Mouse (Mus musculus): ENCODE measurements at regions not wholly inside any gene's neighbourhood (a gene's known extent, or its start where the extent isn't known, plus 50 kb on each side); places are given as distances from the start of the nearest gene placed in this dataset.
A peak's percentile ranks its signal among the peaks of the same experiment; 100 is the strongest.
"Not testable (repeated sequence)": the region's sequence is repeated elsewhere in the genome, so short reads cannot be mapped to it uniquely, and the experiment has no call there.

GRCm38 (mm10) chr2:78059801-78060416 is 113.7 kb upstream of the Cwc22 start:
- no peak for DNase-seq

GRCm38 (mm10) chr2:78058988-78059387 is 112.8 kb upstream of the Cwc22 start:
- no peak for DNase-seq

- no peak for DNase-seq
These were observed 107.7 kb upstream of the Cwc22 start for GRCm38 (mm10) chr2:78053910-78054309.

DNA sequence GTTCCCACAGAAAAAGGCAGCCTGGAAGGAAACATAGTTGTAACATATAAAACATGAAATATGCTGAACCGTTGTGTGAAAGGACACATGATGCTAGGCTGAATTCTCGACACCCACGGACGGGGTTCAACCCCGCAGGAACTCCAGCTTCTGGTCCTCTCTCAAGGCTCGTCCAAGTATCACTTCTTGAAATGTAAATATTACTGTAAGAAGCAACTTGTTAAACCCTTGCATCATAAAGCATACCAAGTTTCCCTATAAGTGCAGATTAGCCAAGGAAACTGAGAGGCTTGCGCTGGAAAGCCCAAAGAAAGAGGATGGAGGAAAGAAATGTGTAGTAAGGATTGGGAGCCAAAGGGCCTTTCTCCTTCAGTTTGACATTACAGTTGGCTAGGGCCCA is 104.4 kb upstream of the Cwc22 start:
- no peak for DNase-seq

GRCm38 (mm10) chr2:78049248-78049874 is 103.2 kb upstream of the Cwc22 start:
- peak; percentile 86 for DNase-seq

- DNase-seq: no peak
These were observed 102.5 kb upstream of the Cwc22 start for GRCm38 (mm10) chr2:78048706-78049055.

GRCm38 (mm10) chr2:78048030-78048705 is 102.0 kb upstream of the Cwc22 start:
- peak; percentile 78 for DNase-seq

GRCm38 (mm10) chr2:78027319-78027718 is 81.1 kb upstream of the Cwc22 start:
- no peak for DNase-seq

- DNase-seq: peak; percentile 36
These were observed 80.6 kb upstream of the Cwc22 start for GRCm38 (mm10) chr2:78026808-78027207.

DNA sequence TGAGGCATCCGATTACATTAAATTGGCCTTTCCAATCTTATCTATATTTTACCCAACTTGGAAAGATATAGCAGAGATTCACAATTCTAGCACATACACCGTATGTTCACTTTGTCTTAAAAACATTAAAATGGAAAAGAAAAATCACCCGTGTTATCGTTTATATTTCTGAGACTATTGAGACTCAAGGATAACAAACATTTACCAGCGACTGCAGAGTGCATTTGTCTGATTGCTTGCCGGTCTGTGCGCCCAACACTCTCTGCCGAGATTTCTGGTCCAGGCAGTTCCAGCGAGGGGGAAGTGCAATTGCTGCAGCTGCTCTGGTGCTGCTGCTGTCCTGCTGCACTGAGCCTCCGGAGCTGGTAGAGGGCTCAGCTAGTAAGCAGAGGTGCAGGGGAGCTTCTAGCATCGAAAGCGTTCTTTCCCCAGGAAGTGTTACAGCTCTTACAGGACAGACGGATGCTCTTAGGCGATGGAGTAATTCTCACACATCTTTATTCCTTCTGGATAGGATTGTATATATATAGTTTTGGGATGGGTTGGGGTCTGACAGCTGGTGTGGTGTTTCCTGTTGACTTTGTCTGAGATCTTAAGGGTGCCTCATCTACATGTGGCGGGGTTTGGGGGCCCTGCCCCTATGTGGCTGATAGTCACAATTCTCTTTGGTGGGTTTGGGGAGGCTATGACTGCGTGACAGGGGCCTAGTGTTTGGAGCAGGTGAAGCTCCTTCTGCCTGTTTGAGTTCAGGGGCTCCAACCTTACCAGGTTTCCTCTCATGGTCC is 79.7 kb upstream of the Cwc22 start:
- DNase-seq: no peak

GRCm38 (mm10) chr2:78024981-78025565 is 78.9 kb upstream of the Cwc22 start:
- no peak for DNase-seq

DNA sequence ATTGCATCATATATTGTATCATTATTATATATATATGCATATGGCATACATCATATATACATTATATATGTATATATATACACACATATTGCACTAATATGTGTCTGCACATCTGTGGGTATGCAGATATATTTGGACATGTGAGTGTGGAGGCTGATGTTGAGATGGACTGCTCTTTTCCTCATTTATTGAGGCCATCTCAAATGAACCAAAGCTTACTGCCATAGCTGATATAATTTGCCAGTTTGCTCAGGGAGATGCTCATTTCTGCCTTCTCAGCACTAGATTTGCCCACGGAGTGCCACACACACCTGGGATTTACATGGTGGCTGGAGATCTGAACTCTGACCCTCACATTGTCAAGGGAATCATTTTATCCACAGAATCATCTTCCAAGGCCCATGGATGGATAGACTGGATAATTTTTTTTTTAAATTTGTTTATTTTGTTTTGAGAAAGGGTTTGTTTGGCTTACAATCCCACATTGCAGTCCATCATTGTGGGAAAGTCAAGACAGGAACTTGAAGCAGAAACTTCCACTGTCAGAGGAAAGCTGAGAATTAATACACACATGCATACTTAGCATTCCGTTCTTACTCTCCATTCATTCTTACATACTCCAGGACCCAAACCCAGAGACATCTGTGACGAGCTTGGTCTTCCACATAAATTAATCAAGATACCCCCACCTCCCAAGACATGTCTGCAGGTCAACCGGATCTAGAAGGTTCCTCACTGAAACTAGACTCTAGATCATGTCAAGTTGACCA is 77.9 kb upstream of the Cwc22 start:
- DNase-seq: no peak

GRCm38 (mm10) chr2:78023416-78023815 is 77.2 kb upstream of the Cwc22 start:
- DNase-seq: no peak

DNA sequence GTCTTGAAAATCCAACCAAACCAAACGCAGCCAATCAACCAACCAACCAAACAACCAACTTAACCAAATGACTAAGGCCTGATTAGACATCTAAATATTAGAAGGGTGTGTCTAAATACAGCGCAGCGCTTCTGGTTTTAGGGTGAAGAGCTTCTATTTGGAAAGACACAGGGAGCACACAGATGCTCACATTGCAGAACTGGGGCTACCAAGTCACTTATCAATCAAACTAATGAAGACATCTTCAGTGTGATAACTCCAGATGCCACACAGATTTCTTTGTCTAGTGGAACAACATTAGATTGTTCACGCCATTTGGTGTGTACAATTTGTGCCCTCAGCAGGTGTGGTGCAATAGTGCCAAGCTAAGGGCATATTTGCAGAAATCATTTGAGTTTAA is 76.6 kb upstream of the Cwc22 start:
- DNase-seq: no peak

DNA sequence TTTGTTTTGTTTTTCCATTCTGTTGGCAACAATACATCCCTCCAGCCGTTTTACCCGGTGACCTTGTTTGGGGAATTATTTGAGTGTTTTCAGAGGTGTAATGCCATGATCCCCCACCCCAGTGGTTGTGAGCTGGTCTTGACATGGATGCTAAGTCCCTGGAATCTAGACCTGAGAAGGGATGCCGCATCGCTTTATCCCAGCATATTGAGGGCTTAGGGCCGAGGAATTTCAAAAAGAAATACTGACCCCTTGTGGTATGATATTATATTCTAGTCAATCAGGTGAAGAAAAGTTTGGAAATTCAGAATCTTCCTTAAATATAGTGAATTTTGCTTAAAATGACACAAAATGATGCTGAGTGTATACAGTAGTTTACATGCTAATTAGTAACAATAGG is 75.7 kb upstream of the Cwc22 start:
- DNase-seq: peak; percentile 75

DNA sequence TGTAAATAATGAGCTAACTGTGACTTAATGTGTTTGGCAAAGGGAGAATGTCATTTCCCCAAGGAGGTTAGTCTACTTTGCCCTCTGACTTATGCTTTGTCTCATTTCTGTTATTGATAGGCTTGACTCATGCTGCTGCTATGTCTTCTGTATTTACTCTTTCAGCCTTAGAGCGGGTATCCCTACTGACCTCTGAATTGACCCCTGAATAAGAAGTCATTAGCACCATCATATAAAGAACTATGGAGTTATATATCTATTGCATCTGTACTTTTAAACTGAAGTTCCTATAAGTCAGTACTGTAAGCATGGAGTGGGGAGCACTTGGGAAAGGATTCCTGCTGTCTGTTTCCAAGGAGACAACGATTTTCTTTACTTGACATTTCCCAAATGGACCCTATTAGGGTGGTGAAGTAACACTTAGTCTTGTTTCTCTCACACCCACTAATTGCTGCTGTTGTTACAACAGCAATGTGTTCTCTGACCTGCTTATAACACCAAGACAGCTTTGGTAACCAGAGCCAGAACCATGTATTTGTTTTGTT is 75.3 kb upstream of the Cwc22 start:
- no peak for DNase-seq

- DNase-seq: no peak
These were observed 74.3 kb upstream of the Cwc22 start for GRCm38 (mm10) chr2:78020516-78020915.

- DNase-seq: no peak
These were observed 73.7 kb upstream of the Cwc22 start for GRCm38 (mm10) chr2:78019916-78020315.

GRCm38 (mm10) chr2:78012441-78012840 is 66.3 kb upstream of the Cwc22 start:
- DNase-seq: not testable (repeated sequence)

DNA sequence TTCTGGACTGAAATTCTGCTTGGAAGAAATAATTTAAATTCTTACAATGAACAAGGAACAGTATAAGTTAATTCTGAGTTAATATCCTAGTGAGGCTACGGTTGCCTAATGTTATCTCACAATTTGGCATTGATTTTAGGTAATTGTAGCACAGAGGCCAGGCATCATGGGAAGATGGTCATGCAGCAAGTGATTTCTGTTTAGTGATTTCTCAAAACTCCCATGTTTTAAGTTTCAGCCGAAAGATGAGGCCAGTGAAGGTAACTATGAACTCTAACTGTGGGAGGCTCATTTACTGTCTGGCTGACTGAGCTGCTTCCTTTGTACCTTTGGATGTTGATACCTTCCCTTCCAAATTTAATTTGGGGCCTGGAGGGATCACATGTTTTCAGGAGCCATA is 65.6 kb upstream of the Cwc22 start:
- DNase-seq: no peak

DNA sequence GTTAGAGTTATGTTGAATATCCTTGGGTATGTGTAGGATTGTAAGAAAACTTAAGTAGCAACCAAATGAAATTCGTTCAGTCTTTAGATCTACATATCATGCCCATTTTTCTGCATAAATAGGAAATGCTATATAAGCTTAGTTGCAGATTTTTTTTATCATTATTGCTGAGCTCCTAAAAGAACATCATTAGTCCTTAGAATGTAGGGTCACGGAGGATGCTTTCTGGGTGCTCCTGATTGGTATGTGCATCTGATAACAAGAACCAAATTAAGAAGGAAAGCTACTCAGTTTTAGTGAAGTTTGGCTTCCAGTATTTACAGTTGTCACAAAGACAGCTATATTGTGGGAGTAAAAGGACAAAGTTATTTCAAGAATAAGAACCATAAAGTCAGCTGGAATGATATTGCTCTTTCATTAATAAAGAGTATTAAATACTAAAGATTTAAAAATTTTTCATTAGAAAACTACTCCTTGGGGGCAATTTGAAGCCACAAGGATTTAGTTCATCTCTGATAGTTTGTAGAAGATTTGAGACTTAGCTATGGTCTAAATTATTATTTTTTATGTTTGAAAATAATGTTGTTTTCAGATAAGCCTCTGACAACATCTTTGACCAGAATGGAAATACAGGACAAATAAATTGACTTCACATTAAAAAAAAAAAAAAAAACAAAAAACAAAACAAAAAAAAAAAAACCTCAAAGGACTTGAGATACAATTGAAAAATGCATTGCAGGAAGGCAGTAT is 65.1 kb upstream of the Cwc22 start:
- DNase-seq: no peak

Data from retina, postnatal 1 day (tissue).